Mouse (Mus musculus): ENCODE results near the gene B3glct. TPM values are rescaled to one million over a fixed set of nuclear protein-coding genes. Genes with fewer than 3 reads are reported as not detected.

The B3glct gene
- polyA plus RNA-seq, 1 experiment: 4.6 TPM

- Histone ChIP-seq H3K27me3 (ENCODE audit: control insufficient read depth, insufficient read depth, insufficient read length) (no peaks in the 10 kb centered on the region), H3K79me2 (ENCODE audit: control insufficient read depth, insufficient read depth) (no peaks in the 10 kb centered on the region), H3K4me3 (no peak overlapping the region), H3K36me3 (ENCODE audit: control insufficient read depth, insufficient read depth) (no peaks in the 10 kb centered on the region), H3K4me2 (ENCODE audit: low read depth) (no peak overlapping the region), H3ac (ENCODE audit: control insufficient read depth, insufficient read length) (no peak overlapping the region)
- no peak for TF ChIP-seq TCF12 (IDR thresholded peaks at IDR 0.05; ENCODE audit: insufficient read depth, poor library complexity, severe bottlenecking)
- TF ChIP-seq POLR2AphosphoS2 (IDR thresholded peaks at IDR 0.05; ENCODE audit: insufficient read length, low read depth): no peak
- no peak for TF ChIP-seq MYOD1 (IDR thresholded peaks at IDR 0.05; ENCODE audit: control insufficient read depth in 1 of 3, insufficient read length in 2 of 3, low read depth in 2 of 3)
- no peak for TF ChIP-seq CEBPB (IDR thresholded peaks at IDR 0.05; ENCODE audit: insufficient read depth, poor library complexity, severe bottlenecking)
- no peak for TF ChIP-seq E2F4 (IDR thresholded peaks at IDR 0.05; ENCODE audit: insufficient read depth)
- TF ChIP-seq SRF (IDR thresholded peaks at IDR 0.05; ENCODE audit: control insufficient read depth, insufficient read length, low read depth): no peak
- TF ChIP-seq REST (IDR thresholded peaks at IDR 0.05; ENCODE audit: insufficient read depth, insufficient read length): no peak
- TF ChIP-seq POLR2A (IDR thresholded peaks at IDR 0.05; ENCODE audit: insufficient read length, low read depth): no peak
- no peak for TF ChIP-seq MAX (IDR thresholded peaks at IDR 0.05; ENCODE audit: low read depth)
- TF ChIP-seq MYOG (IDR thresholded peaks at IDR 0.05; ENCODE audit: control insufficient read depth in 1 of 3, insufficient read depth in 1 of 3, insufficient read length in 2 of 3, low read depth in 2 of 3): no peak
- no peak for TF ChIP-seq TCF3 (IDR thresholded peaks at IDR 0.05; ENCODE audit: insufficient read length, low read depth)
- no peak for TF ChIP-seq USF1 (IDR thresholded peaks at IDR 0.05; ENCODE audit: low read depth)
Measured at GRCm38 (mm10) chr5:149810071-149810470, 132.0 kb downstream of the B3glct start.

- Histone ChIP-seq H3ac (ENCODE audit: control insufficient read depth, insufficient read length) (no peak overlapping the region), H3K79me2 (ENCODE audit: control insufficient read depth, insufficient read depth) (no peaks in the 10 kb centered on the region), H3K4me2 (ENCODE audit: low read depth) (no peak overlapping the region), H3K27me3 (ENCODE audit: control insufficient read depth, insufficient read depth, insufficient read length) (no peaks in the 10 kb centered on the region), H3K36me3 (ENCODE audit: control insufficient read depth, insufficient read depth) (no peaks in the 10 kb centered on the region), H3K4me3 (no peak overlapping the region)
- no peak for TF ChIP-seq CEBPB (IDR thresholded peaks at IDR 0.05; ENCODE audit: insufficient read depth, poor library complexity, severe bottlenecking)
- no peak for TF ChIP-seq POLR2A (IDR thresholded peaks at IDR 0.05; ENCODE audit: insufficient read length, low read depth)
- TF ChIP-seq MYOG (IDR thresholded peaks at IDR 0.05; ENCODE audit: control insufficient read depth in 1 of 3, insufficient read depth in 1 of 3, insufficient read length in 2 of 3, low read depth in 2 of 3): no peak
- no peak for TF ChIP-seq REST (IDR thresholded peaks at IDR 0.05; ENCODE audit: insufficient read depth, insufficient read length)
- no peak for TF ChIP-seq E2F4 (IDR thresholded peaks at IDR 0.05; ENCODE audit: insufficient read depth)
- no peak for TF ChIP-seq MYOD1 (IDR thresholded peaks at IDR 0.05; ENCODE audit: control insufficient read depth in 1 of 3, insufficient read length in 2 of 3, low read depth in 2 of 3)
- no peak for TF ChIP-seq MAX (IDR thresholded peaks at IDR 0.05; ENCODE audit: low read depth)
- no peak for TF ChIP-seq TCF3 (IDR thresholded peaks at IDR 0.05; ENCODE audit: insufficient read length, low read depth)
- no peak for TF ChIP-seq USF1 (IDR thresholded peaks at IDR 0.05; ENCODE audit: low read depth)
- TF ChIP-seq SRF (IDR thresholded peaks at IDR 0.05; ENCODE audit: control insufficient read depth, insufficient read length, low read depth): no peak
- no peak for TF ChIP-seq POLR2AphosphoS2 (IDR thresholded peaks at IDR 0.05; ENCODE audit: insufficient read length, low read depth)
Measured at GRCm38 (mm10) chr5:149811835-149812234, 133.8 kb downstream of the B3glct start.

Other genes starting within 250 kb of the B3glct start
- gene Tex26, start 238.6 kb upstream of the B3glct start, polyA plus RNA-seq (2012; fragmentation: generic; extraction: Trizol): 0.56 TPM
- 0.07 TPM for gene Wdr95, start 149.6 kb upstream of the B3glct start, polyA plus RNA-seq (2012; fragmentation: generic; extraction: Trizol)
- 38.0 TPM for gene Hsph1, start 41.9 kb upstream of the B3glct start, polyA plus RNA-seq (2012; fragmentation: generic; extraction: Trizol)

Measured in myocyte (in vitro differentiated cells).